Mouse (Mus musculus) hindbrain, embryonic 14.5 days (tissue): Measurements from ENCODE around the gene Rgl1. TPM values are rescaled to one million over a fixed set of nuclear protein-coding genes. Genes with fewer than 3 reads are reported as not detected.

Experiments used
- ATAC-seq: fragments of 200-750 bp; cut with Nextera tagmentation; 2 replicates; pipeline ENCODE4 v1.8.0; 2017; ENCODE audit warnings: moderate number of reproducible peaks, mild to moderate bottlenecking, moderate TSS enrichment, moderate library complexity; ENCODE audit not compliant: low FRiP score
- DNase-seq: peaks from one replicate; pipeline ENCODE4 v3.0.0-alpha.2; 2015; ENCODE audit warnings: low spot score
- H3K27ac ChIP-seq: fragments of 300-500 bp; sonication (generic); 2 replicates; pipeline ENCODE4 v1.5.1; 2014; ENCODE audit warnings: mild to moderate bottlenecking, moderate library complexity
- H3K27me3 ChIP-seq: fragments of 300-500 bp; sonication (generic); 2 replicates; pipeline ENCODE4 v1.6.1; 2014; ENCODE audit warnings: mild to moderate bottlenecking, low read length, mixed read lengths; ENCODE audit not compliant: control insufficient read depth, insufficient read depth
- H3K36me3 ChIP-seq: fragments of 300-500 bp; sonication (generic); replicated peaks from 2 replicates; pipeline ENCODE4 v1.6.1; 2014; ENCODE audit not compliant: control insufficient read depth, insufficient read depth
- H3K4me1 ChIP-seq: fragments of 300-500 bp; sonication (generic); replicated peaks from 2 replicates; pipeline ENCODE4 v1.6.1; 2014; ENCODE audit warnings: antibody characterized with exemption, low read length, mixed read lengths; ENCODE audit not compliant: control insufficient read depth, insufficient read depth
- H3K4me2 ChIP-seq: fragments of 300-500 bp; sonication (generic); replicated peaks from 2 replicates; pipeline ENCODE4 v1.6.1; 2014; ENCODE audit warnings: mild to moderate bottlenecking, moderate library complexity
- H3K4me3 ChIP-seq: fragments of 300-500 bp; sonication (generic); replicated peaks from 2 replicates; pipeline ENCODE4 v1.5.1; 2014; ENCODE audit warnings: mild to moderate bottlenecking, low read length
- H3K9ac ChIP-seq: fragments of 300-500 bp; sonication (generic); 2 replicates; pipeline ENCODE4 v1.6.1; 2014
- H3K9me3 ChIP-seq: fragments of 300-500 bp; sonication (generic); 2 replicates; pipeline ENCODE4 v1.6.1; 2016; ENCODE audit warnings: low read length; ENCODE audit not compliant: control insufficient read depth
- WGBS: fragments of 180-500 bp; shearing (Covaris S2); extraction: QIAGEN DNeasy Blood & Tissue Kit; methylation state at CpG from one replicate; pipeline ENCODE4 v1.1.7; 2014; 5-methylcytosine and 5-hydroxymethylcytosine counted together
- polyA plus RNA-seq: library from polyadenylated mRNA; unstranded; fragments of >200 nt; fragmentation: Nextera tagmentation; extraction: Ambion mirVana; gene quantifications from 2 replicates; pipeline ENCODE4 v1.2.1, GENCODE M21; 2014

Rgl1 gene
- polyA plus RNA-seq, 1 experiment from 2014 or later: 20.9 TPM

- WGBS: 83% methylated on average over 7 of the region's 7 CpGs
- H3K27me3 ChIP-seq: no peaks in the 10 kb centered on the region
- no peaks in the 10 kb centered on the region for H3K9me3 ChIP-seq
- H3K4me2 ChIP-seq: no peak overlapping the region
- DNase-seq: no peak
- no peaks in the 10 kb centered on the region for H3K36me3 ChIP-seq
- no peak overlapping the region for H3K27ac ChIP-seq
- no peak overlapping the region for H3K4me3 ChIP-seq
- H3K9ac ChIP-seq: no peak overlapping the region
- 0 out of 2 replicates have a peak, but pooled peaks cover 4% of the 10 kb centered on the region for H3K4me1 ChIP-seq
- no peak for ATAC-seq
Observed at GRCm38 (mm10) chr1:152609006-152609405, 157.1 kb downstream of the Rgl1 start.

GRCm38 (mm10) chr1:152607765-152608164, 158.4 kb downstream of the Rgl1 start:
- Histone ChIP-seq H3K4me3 (no peak overlapping the region), H3K36me3 (no peaks in the 10 kb centered on the region), H3K4me1 (0 out of 2 replicates have a peak, but pooled peaks cover 4% of the 10 kb centered on the region), H3K27me3 (no peaks in the 10 kb centered on the region), H3K4me2 (no peak overlapping the region), H3K9ac (no peak overlapping the region), H3K27ac (no peak overlapping the region), H3K9me3 (no peaks in the 10 kb centered on the region)
- 70% methylated on average over 14 of the region's 14 CpGs for WGBS
- DNase-seq (no peak), ATAC-seq (no peak)

- no peaks in the 10 kb centered on the region for H3K36me3 ChIP-seq
- H3K27me3 ChIP-seq: no peaks in the 10 kb centered on the region
- no peak overlapping the region for H3K4me3 ChIP-seq
- 88% methylated on average over 11 of the region's 11 CpGs for WGBS
- 0 out of 2 replicates have a peak, but pooled peaks cover 4% of the 10 kb centered on the region for H3K4me1 ChIP-seq
- no peak overlapping the region for H3K27ac ChIP-seq
- no peak for DNase-seq
- no peak overlapping the region for H3K9ac ChIP-seq
- ATAC-seq: no peak
- no peaks in the 10 kb centered on the region for H3K9me3 ChIP-seq
- H3K4me2 ChIP-seq: no peak overlapping the region
Observed at GRCm38 (mm10) chr1:152606727-152607126, 159.4 kb downstream of the Rgl1 start.

GRCm38 (mm10) chr1:152605895-152606625, 160.1 kb downstream of the Rgl1 start:
- Histone ChIP-seq H3K9ac (no peak overlapping the region), H3K27me3 (no peaks in the 10 kb centered on the region), H3K4me3 (no peak overlapping the region), H3K36me3 (no peaks in the 10 kb centered on the region), H3K4me2 (no peak overlapping the region), H3K27ac (no peak overlapping the region), H3K4me1 (0 out of 2 replicates have a peak, but pooled peaks cover 4% of the 10 kb centered on the region), H3K9me3 (no peaks in the 10 kb centered on the region)
- WGBS: 81% methylated on average over 5 of the region's 5 CpGs
- no peak for ATAC-seq
- DNase-seq: no peak

GRCm38 (mm10) chr1:152604147-152604546, 162.0 kb downstream of the Rgl1 start:
- 61% methylated on average over 6 of the region's 6 CpGs for WGBS
- Histone ChIP-seq H3K4me2 (no peak overlapping the region), H3K4me3 (no peak overlapping the region), H3K36me3 (no peaks in the 10 kb centered on the region), H3K9me3 (no peaks in the 10 kb centered on the region), H3K27me3 (no peaks in the 10 kb centered on the region), H3K9ac (no peak overlapping the region), H3K4me1 (0 out of 2 replicates have a peak, but pooled peaks cover 4% of the 10 kb centered on the region), H3K27ac (no peak overlapping the region)
- no peak for DNase-seq
- no peak for ATAC-seq

GRCm38 (mm10) chr1:152603628-152604027, 162.5 kb downstream of the Rgl1 start:
- no peak overlapping the region for H3K4me2 ChIP-seq
- H3K36me3 ChIP-seq: no peaks in the 10 kb centered on the region
- 0 out of 2 replicates have a peak, but pooled peaks cover 4% of the 10 kb centered on the region for H3K4me1 ChIP-seq
- no peak overlapping the region for H3K27ac ChIP-seq
- no peak overlapping the region for H3K9ac ChIP-seq
- WGBS: 31% methylated on average over 9 of the region's 9 CpGs
- H3K4me3 ChIP-seq: no peak overlapping the region
- no peaks in the 10 kb centered on the region for H3K9me3 ChIP-seq
- no peak for ATAC-seq
- DNase-seq: no peak
- no peaks in the 10 kb centered on the region for H3K27me3 ChIP-seq

- no peak overlapping the region for H3K27ac ChIP-seq
- no peaks in the 10 kb centered on the region for H3K4me1 ChIP-seq
- no peak overlapping the region for H3K4me2 ChIP-seq
- no peaks in the 10 kb centered on the region for H3K27me3 ChIP-seq
- H3K4me3 ChIP-seq: no peak overlapping the region
- DNase-seq (no peak), ATAC-seq (no peak)
- no peaks in the 10 kb centered on the region for H3K36me3 ChIP-seq
- 94% methylated on average over 2 of the region's 2 CpGs for WGBS
- H3K9me3 ChIP-seq: no peaks in the 10 kb centered on the region
- no peak overlapping the region for H3K9ac ChIP-seq
Observed at GRCm38 (mm10) chr1:152600494-152600893, 165.7 kb downstream of the Rgl1 start.

- ATAC-seq (no peak), DNase-seq (no peak)
- WGBS: 72% methylated on average over 8 of the region's 8 CpGs
- Histone ChIP-seq H3K4me1 (no peaks in the 10 kb centered on the region), H3K27me3 (no peaks in the 10 kb centered on the region), H3K36me3 (no peaks in the 10 kb centered on the region), H3K4me3 (no peak overlapping the region), H3K27ac (no peak overlapping the region), H3K9ac (no peak overlapping the region), H3K4me2 (no peak overlapping the region), H3K9me3 (no peaks in the 10 kb centered on the region)
Observed at GRCm38 (mm10) chr1:152599347-152599746, 166.8 kb downstream of the Rgl1 start.

GRCm38 (mm10) chr1:152594690-152595089, 171.5 kb downstream of the Rgl1 start:
- 83% methylated on average over 5 of the region's 5 CpGs for WGBS
- Histone ChIP-seq H3K9ac (no peak overlapping the region), H3K36me3 (no peaks in the 10 kb centered on the region), H3K27me3 (no peaks in the 10 kb centered on the region), H3K9me3 (no peaks in the 10 kb centered on the region), H3K4me1 (peaks cover under 1% of the 10 kb centered on the region; the same call in 1 of the 2 replicates), H3K4me3 (no peak overlapping the region), H3K4me2 (no peak overlapping the region), H3K27ac (no peak overlapping the region)
- DNase-seq (no peak), ATAC-seq (no peak)
